Mouse (Mus musculus) kidney, adult 9 months (tissue): ENCODE data around the gene Olfr378.

Experiments
- DNase-seq: peaks from one replicate; pipeline ENCODE4 v3.0.0; 2022

Gene Olfr378

DNA sequence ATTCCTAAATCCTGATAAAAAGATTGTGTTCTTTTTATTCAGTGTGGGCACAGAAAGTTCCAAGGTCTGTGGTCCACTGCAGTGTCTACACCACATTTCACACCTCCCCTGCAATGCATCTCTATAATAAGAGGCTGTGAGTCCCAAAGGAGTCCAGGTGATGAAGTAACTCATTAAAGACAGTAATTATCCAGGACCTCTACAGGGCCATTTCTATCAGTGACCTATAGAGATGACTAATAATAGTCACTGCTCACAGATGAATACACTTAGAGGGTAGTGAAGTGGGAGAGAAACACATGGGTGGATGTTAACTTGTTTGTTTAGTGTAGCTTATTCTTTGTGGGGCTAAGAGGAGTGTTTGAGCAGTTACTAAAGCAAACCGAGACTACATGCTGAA is at the start of gene Olfr378:
Gene Olfr378 (minus strand): TSS at position 101 of the 400 bp plus-strand sequence.
- DNase-seq, result no peak

DNA sequence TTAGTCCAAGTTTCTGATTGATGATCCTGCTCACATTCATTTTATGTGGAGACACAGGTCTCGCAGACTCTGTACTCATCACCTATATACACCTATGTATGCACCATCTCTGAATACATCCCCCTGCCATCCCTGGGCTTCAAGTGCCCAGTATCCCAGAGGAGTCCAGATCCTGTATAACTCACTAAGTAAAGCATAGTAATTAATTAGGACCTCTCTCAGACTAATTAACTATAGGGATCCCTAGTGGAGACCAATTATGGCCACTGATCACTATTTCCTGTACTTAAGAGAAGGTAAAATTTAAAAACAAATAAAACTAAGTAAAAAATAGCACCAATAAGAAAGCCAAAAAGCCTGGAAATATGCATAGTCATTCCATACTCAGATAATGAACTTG is 29.1 kb upstream of the Olfr378 start, which contains the start of gene Olfr380:
Gene Olfr380 (minus strand): TSS at position 101 of the 400 bp plus-strand sequence.
- DNase-seq, result no peak

DNA sequence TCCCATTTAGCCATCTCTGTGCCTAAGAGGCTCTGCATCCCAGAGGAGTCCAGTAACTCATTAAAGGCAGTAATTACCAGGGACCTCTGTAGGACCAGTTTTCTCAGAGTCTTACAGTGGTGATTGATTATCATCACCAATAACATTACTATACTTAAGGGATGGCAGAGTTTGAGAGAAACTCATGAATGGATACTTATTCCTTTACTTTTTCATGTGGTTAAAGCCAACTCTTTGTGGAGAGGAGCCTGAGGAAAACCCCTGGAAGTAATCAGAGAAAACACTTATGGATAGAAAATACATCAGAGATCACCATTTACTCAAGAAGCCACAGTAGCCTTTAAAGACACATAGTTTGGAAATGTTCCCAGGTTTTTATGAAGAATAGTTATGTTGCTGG is 28.8 kb downstream of the Olfr378 start, which contains the start of gene Olfr1:
Gene Olfr1 (minus strand): TSS at position 101 of the 400 bp plus-strand sequence.
- no peak for DNase-seq

DNA sequence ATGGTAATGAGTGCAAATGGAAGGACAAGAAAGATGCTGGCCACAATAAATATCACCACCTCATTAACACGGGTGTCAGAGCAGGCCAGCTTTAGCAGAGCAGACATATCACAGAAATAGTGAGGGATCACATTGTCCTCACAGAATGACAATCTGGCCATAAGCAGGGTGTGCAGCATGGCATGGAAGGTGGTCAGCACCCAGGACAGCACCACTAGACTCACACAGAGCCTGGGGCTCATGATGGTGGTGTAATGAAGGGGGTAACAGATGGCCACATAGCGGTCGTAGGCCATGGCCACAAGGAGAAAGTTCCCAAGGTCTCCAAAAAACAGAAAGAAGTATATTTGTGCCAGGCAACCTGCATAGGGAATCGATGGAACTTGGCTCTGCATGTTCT is 32.9 kb downstream of the Olfr378 start:
- DNase-seq, result no peak
